Mouse (Mus musculus): ENCODE measurements around the gene Hepacam. TPM values are rescaled to one million over a fixed set of nuclear protein-coding genes. Genes with fewer than 3 reads are reported as not detected.
A peak's percentile ranks its signal among the peaks of the same experiment; 100 is the strongest.

The Hepacam gene
- 14.2 and 28.3 TPM in 2 replicates for polyA plus RNA-seq (2015; fragmentation: Nextera tagmentation; extraction: Ambion mirVana)

DNA sequence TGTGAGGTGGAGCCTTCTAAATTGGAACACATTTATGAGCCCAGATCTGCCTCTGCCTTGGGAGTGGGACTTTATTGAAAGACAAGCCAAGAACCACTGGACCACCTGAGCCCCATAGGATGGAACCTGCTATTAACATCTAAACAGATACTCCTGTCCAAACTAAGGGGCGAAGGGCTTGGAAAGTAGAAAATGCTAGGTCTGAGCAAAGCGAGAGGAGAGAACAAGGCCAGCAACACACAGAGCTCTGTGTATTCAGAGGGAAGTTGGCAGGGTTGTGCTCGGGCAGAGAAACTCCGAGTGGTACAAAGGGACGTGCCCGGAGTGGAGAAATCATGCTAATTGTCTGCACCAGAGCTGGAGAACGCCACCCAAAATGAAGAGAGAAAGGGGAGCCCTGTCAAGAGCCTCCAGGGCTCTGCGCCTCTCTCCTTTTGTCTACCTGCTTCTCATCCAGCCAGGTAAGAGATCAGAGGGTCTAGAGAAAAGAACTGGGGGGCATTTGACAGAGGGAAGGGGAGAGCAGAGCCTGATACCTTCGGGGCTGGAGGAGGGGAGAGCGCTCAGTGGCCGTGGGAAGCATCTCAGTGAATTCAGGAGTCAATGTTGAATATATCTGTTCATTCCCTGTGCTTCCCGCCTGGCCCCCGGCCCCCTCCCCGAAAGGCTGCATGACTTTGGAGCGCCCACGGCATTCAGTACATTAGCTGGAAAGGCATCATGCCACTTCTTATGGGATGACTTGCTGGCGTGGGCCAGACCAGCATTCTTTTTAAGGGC lies at the start of gene Hepacam:
Gene Hepacam (plus strand): TSS at position 51 of the 780 bp plus-strand sequence.
- peak; percentile 77; the same call in 1 of the 2 replicates for ATAC-seq
- Histone ChIP-seq H3K27ac (ENCODE audit: low read length) (peak within 1 kb of the TSS; percentile 51), H3K9me3 (replicated peaks; ENCODE audit: control insufficient read depth, low read length, poor library complexity, severe bottlenecking) (no peaks in the 10 kb centered on the region), H3K4me2 (ENCODE audit: low read length) (no peak within 1 kb of the TSS), H3K4me3 (ENCODE audit: low read depth, low read length) (peak within 1 kb of the TSS; percentile 9; the same call in 1 of the 2 replicates), H3K36me3 (ENCODE audit: control insufficient read depth, insufficient read depth, low read length) (no peaks in the 10 kb centered on the region), H3K27me3 (ENCODE audit: control insufficient read depth, insufficient read depth, low read depth, low read length) (no peaks in the 10 kb centered on the region), H3K9ac (ENCODE audit: low read depth, low read length) (no peak within 1 kb of the TSS), H3K4me1 (ENCODE audit: control insufficient read depth, insufficient read depth, low read length) (no peaks in the 10 kb centered on the region)
- 81% methylated on average over 17 of the region's 17 CpGs for WGBS

- ATAC-seq = no peak
- Histone ChIP-seq H3K9me3 (replicated peaks; ENCODE audit: control insufficient read depth, low read length, poor library complexity, severe bottlenecking) (no peaks in the 10 kb centered on the region), H3K4me2 (ENCODE audit: low read length) (no peak overlapping the region), H3K36me3 (ENCODE audit: control insufficient read depth, insufficient read depth, low read length) (no peaks in the 10 kb centered on the region), H3K9ac (ENCODE audit: low read depth, low read length) (no peak overlapping the region), H3K4me3 (ENCODE audit: low read depth, low read length) (no peak overlapping the region), H3K4me1 (ENCODE audit: control insufficient read depth, insufficient read depth, low read length) (no peaks in the 10 kb centered on the region), H3K27ac (ENCODE audit: low read length) (no peak overlapping the region), H3K27me3 (ENCODE audit: control insufficient read depth, insufficient read depth, low read depth, low read length) (no peaks in the 10 kb centered on the region)
- WGBS = 45% methylated on average over 3 of the region's 3 CpGs
Measured at GRCm38 (mm10) chr9:37329456-37329855, 37.7 kb upstream of the Hepacam start.

DNA sequence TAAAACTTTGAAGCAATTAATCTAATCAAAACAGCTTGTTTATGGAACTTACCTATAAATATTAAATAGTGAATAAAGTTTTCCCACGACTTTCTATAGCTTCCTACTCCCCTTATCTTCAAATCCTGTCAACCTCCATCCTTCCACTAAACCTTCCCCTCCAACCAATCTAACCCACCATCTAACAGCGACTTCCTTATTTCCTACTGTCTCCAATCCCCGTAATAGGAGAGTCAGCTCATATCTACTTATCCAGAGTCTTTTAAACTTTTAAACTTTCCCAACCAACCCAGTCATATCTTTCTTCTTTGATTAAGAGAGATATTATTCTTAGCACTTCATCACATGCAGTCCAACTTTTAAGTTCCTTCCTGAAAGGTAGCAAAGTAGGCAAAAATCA lies 21.7 kb upstream of the Hepacam start:
- 90% methylated on average over 3 of the region's 3 CpGs for WGBS
- Histone ChIP-seq H3K9ac (ENCODE audit: low read depth, low read length) (no peak overlapping the region), H3K4me2 (ENCODE audit: low read length) (no peak overlapping the region), H3K27me3 (ENCODE audit: control insufficient read depth, insufficient read depth, low read depth, low read length) (no peaks in the 10 kb centered on the region), H3K4me1 (ENCODE audit: control insufficient read depth, insufficient read depth, low read length) (peaks cover 12% of the 10 kb centered on the region), H3K27ac (ENCODE audit: low read length) (no peak overlapping the region), H3K36me3 (ENCODE audit: control insufficient read depth, insufficient read depth, low read length) (no peaks in the 10 kb centered on the region), H3K4me3 (ENCODE audit: low read depth, low read length) (no peak overlapping the region), H3K9me3 (replicated peaks; ENCODE audit: control insufficient read depth, low read length, poor library complexity, severe bottlenecking) (no peaks in the 10 kb centered on the region)
- ATAC-seq = no peak

GRCm38 (mm10) chr9:37347184-37347987 lies 19.8 kb upstream of the Hepacam start:
- peak overlapping the region; percentile 76 for H3K9ac ChIP-seq (ENCODE audit: low read depth, low read length)
- H3K27me3 ChIP-seq (ENCODE audit: control insufficient read depth, insufficient read depth, low read depth, low read length) = no peaks in the 10 kb centered on the region
- WGBS = 23% methylated on average over 12 of the region's 12 CpGs
- peak overlapping the region; percentile 98 for H3K4me2 ChIP-seq (ENCODE audit: low read length)
- H3K9me3 ChIP-seq (replicated peaks; ENCODE audit: control insufficient read depth, low read length, poor library complexity, severe bottlenecking) = no peaks in the 10 kb centered on the region
- H3K4me1 ChIP-seq (ENCODE audit: control insufficient read depth, insufficient read depth, low read length) = peaks cover 12% of the 10 kb centered on the region
- peak; percentile 37 for ATAC-seq
- peak overlapping the region; percentile 63 for H3K4me3 ChIP-seq (ENCODE audit: low read depth, low read length)
- H3K27ac ChIP-seq (ENCODE audit: low read length) = peak overlapping the region; percentile 85
- no peaks in the 10 kb centered on the region for H3K36me3 ChIP-seq (ENCODE audit: control insufficient read depth, insufficient read depth, low read length)

- peak; percentile 100 for ATAC-seq
- peaks cover 12% of the 10 kb centered on the region for H3K4me1 ChIP-seq (ENCODE audit: control insufficient read depth, insufficient read depth, low read length)
- H3K9ac ChIP-seq (ENCODE audit: low read depth, low read length) = peak within 1 kb of the TSS; percentile 76
- no peaks in the 10 kb centered on the region for H3K36me3 ChIP-seq (ENCODE audit: control insufficient read depth, insufficient read depth, low read length)
- WGBS = under 1% methylated on average over 38 of the region's 41 CpGs
- H3K27ac ChIP-seq (ENCODE audit: low read length) = peak within 1 kb of the TSS; percentile 85
- H3K4me3 ChIP-seq (ENCODE audit: low read depth, low read length) = peak within 1 kb of the TSS; percentile 63
- H3K4me2 ChIP-seq (ENCODE audit: low read length) = peak within 1 kb of the TSS; percentile 98
- H3K9me3 ChIP-seq (replicated peaks; ENCODE audit: control insufficient read depth, low read length, poor library complexity, severe bottlenecking) = no peaks in the 10 kb centered on the region
- no peaks in the 10 kb centered on the region for H3K27me3 ChIP-seq (ENCODE audit: control insufficient read depth, insufficient read depth, low read depth, low read length)
Measured at GRCm38 (mm10) chr9:37347988-37348642, 19.0 kb upstream of the Hepacam start, which contains the start of gene Ccdc15. Gene Ccdc15, minus strand, starts transcription at chr9:37348432.

DNA sequence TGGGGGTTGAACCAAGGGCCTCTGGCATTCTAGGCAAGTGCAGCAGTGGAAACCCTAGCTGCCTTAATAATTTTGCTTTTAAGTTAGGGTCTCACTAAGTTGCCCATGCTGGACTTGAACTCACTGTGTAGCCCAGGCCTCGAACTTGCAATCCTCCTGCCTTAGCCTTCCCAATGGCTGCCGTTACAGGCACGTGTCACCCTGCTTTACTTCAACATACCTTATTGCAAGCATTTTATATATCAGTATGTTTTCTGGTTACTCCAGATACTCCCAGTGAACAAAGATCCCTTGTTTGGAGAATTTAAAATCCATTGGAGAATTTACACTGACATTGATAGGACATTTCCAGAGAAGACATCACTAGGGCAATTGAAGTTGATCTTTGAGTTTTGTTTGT lies 18.1 kb upstream of the Hepacam start:
- H3K4me1 ChIP-seq (ENCODE audit: control insufficient read depth, insufficient read depth, low read length) = peaks cover 12% of the 10 kb centered on the region
- H3K36me3 ChIP-seq (ENCODE audit: control insufficient read depth, insufficient read depth, low read length) = no peaks in the 10 kb centered on the region
- H3K4me2 ChIP-seq (ENCODE audit: low read length) = peak overlapping the region; percentile 98
- H3K9me3 ChIP-seq (replicated peaks; ENCODE audit: control insufficient read depth, low read length, poor library complexity, severe bottlenecking) = no peaks in the 10 kb centered on the region
- no peaks in the 10 kb centered on the region for H3K27me3 ChIP-seq (ENCODE audit: control insufficient read depth, insufficient read depth, low read depth, low read length)
- WGBS = 92% methylated on average over 3 of the region's 3 CpGs
- no peak for ATAC-seq
- H3K4me3 ChIP-seq (ENCODE audit: low read depth, low read length) = peak overlapping the region; percentile 63
- peak overlapping the region; percentile 67 for H3K9ac ChIP-seq (ENCODE audit: low read depth, low read length)
- peak overlapping the region; percentile 85 for H3K27ac ChIP-seq (ENCODE audit: low read length)

GRCm38 (mm10) chr9:37351266-37351665 lies 15.9 kb upstream of the Hepacam start:
- H3K4me3 ChIP-seq (ENCODE audit: low read depth, low read length) = no peak overlapping the region
- no peak overlapping the region for H3K9ac ChIP-seq (ENCODE audit: low read depth, low read length)
- H3K4me1 ChIP-seq (ENCODE audit: control insufficient read depth, insufficient read depth, low read length) = peaks cover 12% of the 10 kb centered on the region
- no peak overlapping the region for H3K4me2 ChIP-seq (ENCODE audit: low read length)
- H3K36me3 ChIP-seq (ENCODE audit: control insufficient read depth, insufficient read depth, low read length) = no peaks in the 10 kb centered on the region
- ATAC-seq = no peak
- no peaks in the 10 kb centered on the region for H3K27me3 ChIP-seq (ENCODE audit: control insufficient read depth, insufficient read depth, low read depth, low read length)
- H3K9me3 ChIP-seq (replicated peaks; ENCODE audit: control insufficient read depth, low read length, poor library complexity, severe bottlenecking) = no peaks in the 10 kb centered on the region
- no peak overlapping the region for H3K27ac ChIP-seq (ENCODE audit: low read length)
- 42% methylated on average over 2 of the region's 2 CpGs for WGBS

DNA sequence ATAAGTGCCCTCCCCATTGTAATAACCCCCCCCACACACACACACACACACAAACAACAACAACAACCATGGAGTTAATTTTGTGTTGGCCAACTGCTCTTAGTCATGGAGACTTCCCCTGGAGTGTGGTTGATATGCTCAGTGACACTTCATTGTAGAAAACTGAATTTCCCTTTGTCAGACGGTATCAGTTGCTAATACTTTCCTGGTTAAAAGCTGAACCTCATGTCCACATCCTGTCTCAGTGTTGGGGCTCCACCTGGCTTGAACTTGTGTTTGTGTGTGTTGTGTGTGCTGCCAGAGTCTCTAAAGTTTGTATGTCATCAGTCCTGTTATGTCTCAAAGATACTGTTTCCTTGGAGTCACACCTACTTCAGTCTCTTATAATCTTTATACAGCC lies 12.7 kb upstream of the Hepacam start:
- 70% methylated on average over 1 of the region's 1 CpGs for WGBS
- no peaks in the 10 kb centered on the region for H3K9me3 ChIP-seq (replicated peaks; ENCODE audit: control insufficient read depth, low read length, poor library complexity, severe bottlenecking)
- no peaks in the 10 kb centered on the region for H3K27me3 ChIP-seq (ENCODE audit: control insufficient read depth, insufficient read depth, low read depth, low read length)
- peaks cover 7% of the 10 kb centered on the region for H3K4me1 ChIP-seq (ENCODE audit: control insufficient read depth, insufficient read depth, low read length)
- no peak for ATAC-seq
- H3K9ac ChIP-seq (ENCODE audit: low read depth, low read length) = no peak overlapping the region
- no peaks in the 10 kb centered on the region for H3K36me3 ChIP-seq (ENCODE audit: control insufficient read depth, insufficient read depth, low read length)
- no peak overlapping the region for H3K4me3 ChIP-seq (ENCODE audit: low read depth, low read length)
- no peak overlapping the region for H3K4me2 ChIP-seq (ENCODE audit: low read length)
- H3K27ac ChIP-seq (ENCODE audit: low read length) = no peak overlapping the region

Measured in midbrain, embryonic 16.5 days (tissue).